Mouse (Mus musculus): ENCODE results near the gene Nhlrc3. TPM values are rescaled to one million over a fixed set of nuclear protein-coding genes. Genes with fewer than 3 reads are reported as not detected.

The Nhlrc3 gene
- total RNA-seq, 2 experiments from 2014 or later = 8.5 to 9.9 TPM

Other genes with a start within 250 kb of the Nhlrc3 start
- 10 to 100 TPM; 27.1 to 27.9 TPM for gene Proser1, start 334 bp upstream of the Nhlrc3 start, total RNA-seq (2021)
- 1 to 10 TPM in 1 of 2 experiments, under 1 TPM in 1; 0.55 to 1.7 TPM for gene Stoml3, start 25.3 kb upstream of the Nhlrc3 start, total RNA-seq (2021)
- gene Frem2, start 194.0 kb upstream of the Nhlrc3 start, total RNA-seq (2021) = 1 to 10 TPM; 4.5 to 5.0 TPM